Mouse (Mus musculus): ENCODE data around the gene Zfp616. TPM values are rescaled to one million over a fixed set of nuclear protein-coding genes. Genes with fewer than 3 reads are reported as not detected.

Gene Zfp616
- not detected in 2 replicates for polyA plus RNA-seq (2015; fragmentation: Nextera tagmentation; extraction: Ambion mirVana)

DNA sequence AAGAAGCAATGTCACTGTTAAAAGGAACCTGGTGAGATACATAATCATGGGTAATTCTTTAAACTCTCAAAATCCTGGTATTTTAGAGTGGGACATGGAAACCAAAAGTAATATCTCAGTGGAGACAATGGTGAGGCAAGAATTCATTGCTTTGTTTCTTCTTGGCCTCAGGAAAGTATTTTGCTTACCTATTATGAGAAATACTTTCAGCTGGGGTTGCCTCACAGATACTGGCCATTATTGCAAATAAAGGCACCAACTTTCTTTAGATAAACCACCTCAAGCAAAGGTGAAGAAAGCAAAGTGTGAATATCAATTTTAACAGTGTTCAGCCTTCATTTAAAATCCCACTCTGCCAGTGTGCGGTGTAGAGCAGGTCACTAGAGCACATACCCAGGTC is at the start of gene Zfp616:
Gene Zfp616, plus strand, starts transcription at position 301 of the 400 bp plus-strand sequence.
- Histone ChIP-seq H3K9me3 (ENCODE audit: control insufficient read depth) (no peaks in the 10 kb centered on the region), H3K4me1 (replicated peaks; ENCODE audit: control insufficient read depth, insufficient read depth, low read length) (no peaks in the 10 kb centered on the region), H3K4me2 (replicated peaks; ENCODE audit: low read depth) (no peak within 1 kb of the TSS), H3K27ac (ENCODE audit: low read depth, low read length) (no peak within 1 kb of the TSS), H3K4me3 (ENCODE audit: low read depth, low read length) (no peak within 1 kb of the TSS), H3K36me3 (ENCODE audit: control insufficient read depth, insufficient read depth) (no peaks in the 10 kb centered on the region), H3K27me3 (replicated peaks; ENCODE audit: control insufficient read depth, insufficient read depth, low read length) (no peaks in the 10 kb centered on the region), H3K9ac (ENCODE audit: low read depth, low read length) (no peak within 1 kb of the TSS)
- WGBS = 90% methylated on average over 1 of the region's 1 CpGs
- no peak for TF ChIP-seq CTCF (IDR thresholded peaks at IDR 0.05; ENCODE audit: low read depth)
- no peak for ATAC-seq

DNA sequence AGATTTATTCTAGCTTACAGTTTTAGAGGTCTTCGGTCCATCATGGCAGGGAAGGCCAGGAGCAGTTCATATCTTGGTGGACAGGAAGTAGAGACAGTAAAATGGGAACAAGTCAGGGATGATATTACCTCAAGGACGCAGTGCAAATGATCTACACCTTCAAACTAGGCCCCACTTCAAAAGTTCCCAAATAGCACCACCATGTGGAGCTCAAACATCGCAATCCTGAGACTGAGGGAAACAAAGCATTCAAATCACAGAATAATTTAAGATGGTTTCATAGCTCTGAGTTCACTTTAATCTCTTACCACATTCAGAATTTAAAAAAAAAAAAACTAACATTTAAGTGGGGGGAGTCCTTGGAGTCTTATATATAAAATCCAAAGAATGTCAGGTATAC is 18.4 kb upstream of the Zfp616 start:
- H3K9ac ChIP-seq (ENCODE audit: low read depth, low read length) = no peak overlapping the region
- no peaks in the 10 kb centered on the region for H3K9me3 ChIP-seq (ENCODE audit: control insufficient read depth)
- no peak overlapping the region for H3K4me2 ChIP-seq (replicated peaks; ENCODE audit: low read depth)
- no peak overlapping the region for H3K27ac ChIP-seq (ENCODE audit: low read depth, low read length)
- no peaks in the 10 kb centered on the region for H3K27me3 ChIP-seq (replicated peaks; ENCODE audit: control insufficient read depth, insufficient read depth, low read length)
- no peak for TF ChIP-seq CTCF (IDR thresholded peaks at IDR 0.05; ENCODE audit: low read depth)
- no peak overlapping the region for H3K4me3 ChIP-seq (ENCODE audit: low read depth, low read length)
- H3K36me3 ChIP-seq (ENCODE audit: control insufficient read depth, insufficient read depth) = no peaks in the 10 kb centered on the region
- H3K4me1 ChIP-seq (replicated peaks; ENCODE audit: control insufficient read depth, insufficient read depth, low read length) = no peaks in the 10 kb centered on the region
- no peak for ATAC-seq
- 66% methylated on average over 3 of the region's 3 CpGs for WGBS

DNA sequence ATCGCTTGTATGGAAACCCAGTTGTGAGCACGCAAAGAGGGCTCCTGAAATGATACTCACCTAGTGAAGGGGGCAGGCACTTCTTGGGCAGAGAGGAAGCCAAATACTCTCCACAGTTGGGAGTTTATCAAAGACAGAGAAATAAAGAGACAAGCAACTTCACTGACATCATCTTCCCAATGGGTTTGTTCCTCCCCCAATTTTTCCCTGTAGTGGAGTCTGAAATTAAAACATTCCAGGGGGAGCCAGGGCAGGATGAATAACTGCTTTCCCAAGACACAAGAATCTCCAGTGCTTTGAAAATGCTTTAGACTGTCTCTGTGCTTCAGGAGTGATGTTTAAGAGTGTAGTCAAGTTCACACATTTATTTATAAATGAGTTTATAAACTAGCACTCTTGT is 13.3 kb upstream of the Zfp616 start, which contains the start of the genes Olfr139 and Olfr399:
Gene Olfr139, minus strand, starts transcription at position 101 of the 400 bp plus-strand sequence.
Gene Olfr399, minus strand, starts transcription at position 165 of the 400 bp plus-strand sequence.
- Histone ChIP-seq H3K36me3 (ENCODE audit: control insufficient read depth, insufficient read depth) (no peaks in the 10 kb centered on the region), H3K9ac (ENCODE audit: low read depth, low read length) (no peak within 1 kb of the TSS), H3K27ac (ENCODE audit: low read depth, low read length) (no peak within 1 kb of the TSS), H3K4me1 (replicated peaks; ENCODE audit: control insufficient read depth, insufficient read depth, low read length) (no peaks in the 10 kb centered on the region), H3K9me3 (ENCODE audit: control insufficient read depth) (no peaks in the 10 kb centered on the region), H3K27me3 (replicated peaks; ENCODE audit: control insufficient read depth, insufficient read depth, low read length) (no peaks in the 10 kb centered on the region), H3K4me3 (ENCODE audit: low read depth, low read length) (no peak within 1 kb of the TSS), H3K4me2 (replicated peaks; ENCODE audit: low read depth) (no peak within 1 kb of the TSS)
- WGBS = 81% methylated on average over 2 of the region's 2 CpGs
- ATAC-seq = no peak
- no peak for TF ChIP-seq CTCF (IDR thresholded peaks at IDR 0.05; ENCODE audit: low read depth)

DNA sequence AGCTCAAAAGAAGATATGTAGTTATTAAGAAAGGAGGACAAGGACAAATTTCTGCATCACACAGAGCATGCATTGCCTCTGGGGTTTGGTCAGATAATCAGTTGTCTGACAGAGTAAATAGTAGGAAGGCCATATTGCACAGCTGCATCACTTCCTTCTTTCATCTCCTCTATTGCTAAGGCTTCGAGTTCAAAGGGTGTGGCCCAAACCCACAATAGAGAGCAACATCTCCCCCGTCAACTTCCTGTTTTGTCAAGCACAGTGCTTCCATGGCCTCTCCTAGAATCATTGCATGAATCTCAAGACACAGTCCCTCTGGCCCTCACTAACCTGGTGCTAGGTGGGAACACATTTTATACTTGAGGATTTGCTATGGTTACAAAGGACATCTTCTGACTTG is 31.0 kb downstream of the Zfp616 start:
- Histone ChIP-seq H3K36me3 (ENCODE audit: control insufficient read depth, insufficient read depth) (no peaks in the 10 kb centered on the region), H3K9me3 (ENCODE audit: control insufficient read depth) (no peaks in the 10 kb centered on the region), H3K4me1 (replicated peaks; ENCODE audit: control insufficient read depth, insufficient read depth, low read length) (no peaks in the 10 kb centered on the region), H3K9ac (ENCODE audit: low read depth, low read length) (no peak overlapping the region), H3K27me3 (replicated peaks; ENCODE audit: control insufficient read depth, insufficient read depth, low read length) (no peaks in the 10 kb centered on the region), H3K27ac (ENCODE audit: low read depth, low read length) (no peak overlapping the region), H3K4me2 (replicated peaks; ENCODE audit: low read depth) (no peak overlapping the region), H3K4me3 (ENCODE audit: low read depth, low read length) (no peak overlapping the region)
- no peak for ATAC-seq
- 63% methylated on average over 2 of the region's 2 CpGs for WGBS
- TF ChIP-seq CTCF (IDR thresholded peaks at IDR 0.05; ENCODE audit: low read depth) = no peak

DNA sequence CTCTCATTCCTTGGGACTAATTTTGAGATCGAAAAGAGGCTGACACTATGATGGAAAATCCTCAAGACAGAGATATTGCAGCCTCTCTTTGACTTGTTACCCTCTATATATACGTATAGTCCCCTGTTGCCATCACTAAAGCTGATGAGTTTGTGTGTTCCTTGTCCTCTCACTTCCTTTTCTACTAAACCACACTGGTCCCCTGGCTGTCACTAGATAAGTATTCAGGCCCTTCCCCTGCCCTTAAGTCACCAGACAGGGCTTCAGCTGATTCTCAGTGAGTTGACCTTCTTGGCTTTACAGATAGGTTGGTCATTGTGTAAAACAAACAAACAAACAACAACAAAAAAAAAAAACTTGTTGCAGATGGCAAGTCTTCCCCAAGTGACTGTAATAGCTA is 31.8 kb downstream of the Zfp616 start:
- H3K27me3 ChIP-seq (replicated peaks; ENCODE audit: control insufficient read depth, insufficient read depth, low read length) = no peaks in the 10 kb centered on the region
- no peak for TF ChIP-seq CTCF (IDR thresholded peaks at IDR 0.05; ENCODE audit: low read depth)
- no peak overlapping the region for H3K4me3 ChIP-seq (ENCODE audit: low read depth, low read length)
- WGBS = 48% methylated on average over 2 of the region's 2 CpGs
- H3K4me2 ChIP-seq (replicated peaks; ENCODE audit: low read depth) = no peak overlapping the region
- no peak overlapping the region for H3K9ac ChIP-seq (ENCODE audit: low read depth, low read length)
- no peaks in the 10 kb centered on the region for H3K4me1 ChIP-seq (replicated peaks; ENCODE audit: control insufficient read depth, insufficient read depth, low read length)
- H3K36me3 ChIP-seq (ENCODE audit: control insufficient read depth, insufficient read depth) = no peaks in the 10 kb centered on the region
- H3K9me3 ChIP-seq (ENCODE audit: control insufficient read depth) = no peaks in the 10 kb centered on the region
- ATAC-seq = no peak
- no peak overlapping the region for H3K27ac ChIP-seq (ENCODE audit: low read depth, low read length)

DNA sequence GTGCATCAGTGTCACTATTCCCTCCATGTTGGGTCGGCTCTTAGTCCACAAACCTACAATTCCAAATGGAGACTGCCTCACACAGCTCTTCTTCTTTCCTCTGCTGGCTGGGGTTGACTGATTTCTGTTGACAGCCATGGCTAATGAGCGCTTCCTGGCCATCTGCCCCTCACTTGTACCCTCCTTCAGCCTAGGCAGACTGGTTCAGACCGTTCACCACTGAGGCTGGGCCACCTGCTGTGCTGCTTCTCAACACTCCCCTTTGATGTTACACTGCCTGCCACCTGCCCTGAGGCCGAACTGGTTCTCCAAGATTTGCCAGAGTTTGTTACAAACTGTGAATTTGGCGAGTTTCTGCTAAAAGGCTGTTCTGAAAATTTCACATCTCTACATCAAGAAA is 35.3 kb downstream of the Zfp616 start:
- H3K4me1 ChIP-seq (replicated peaks; ENCODE audit: control insufficient read depth, insufficient read depth, low read length) = no peaks in the 10 kb centered on the region
- no peak overlapping the region for H3K4me2 ChIP-seq (replicated peaks; ENCODE audit: low read depth)
- H3K27me3 ChIP-seq (replicated peaks; ENCODE audit: control insufficient read depth, insufficient read depth, low read length) = no peaks in the 10 kb centered on the region
- no peaks in the 10 kb centered on the region for H3K36me3 ChIP-seq (ENCODE audit: control insufficient read depth, insufficient read depth)
- H3K4me3 ChIP-seq (ENCODE audit: low read depth, low read length) = no peak overlapping the region
- WGBS = 33% methylated on average over 5 of the region's 5 CpGs
- no peak for TF ChIP-seq CTCF (IDR thresholded peaks at IDR 0.05; ENCODE audit: low read depth)
- H3K9ac ChIP-seq (ENCODE audit: low read depth, low read length) = no peak overlapping the region
- H3K9me3 ChIP-seq (ENCODE audit: control insufficient read depth) = no peaks in the 10 kb centered on the region
- no peak overlapping the region for H3K27ac ChIP-seq (ENCODE audit: low read depth, low read length)
- ATAC-seq = no peak

DNA sequence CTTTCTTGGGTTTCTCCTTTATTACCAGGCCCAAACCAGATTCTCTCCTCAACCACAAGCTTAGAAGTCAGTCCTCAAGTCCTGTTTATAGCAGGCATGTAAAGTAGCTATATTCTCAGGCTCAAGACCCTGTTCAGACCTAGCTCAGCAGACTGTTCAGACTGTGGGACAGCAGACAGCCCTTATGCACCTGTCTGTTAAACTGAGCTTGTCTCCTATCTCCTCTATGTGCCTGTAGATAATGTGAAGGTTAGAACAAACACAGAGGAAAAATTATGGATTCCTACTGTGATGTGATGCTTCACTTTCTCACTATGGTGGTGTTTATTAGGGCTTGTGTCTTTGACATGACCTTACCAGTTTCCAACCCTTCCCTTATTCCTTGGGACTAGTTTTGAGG is 43.7 kb downstream of the Zfp616 start, which contains the start of gene Olfr401:
Gene Olfr401, plus strand, starts transcription at position 301 of the 400 bp plus-strand sequence.
- H3K9me3 ChIP-seq (ENCODE audit: control insufficient read depth) = no peaks in the 10 kb centered on the region
- no peaks in the 10 kb centered on the region for H3K27me3 ChIP-seq (replicated peaks; ENCODE audit: control insufficient read depth, insufficient read depth, low read length)
- TF ChIP-seq CTCF (IDR thresholded peaks at IDR 0.05; ENCODE audit: low read depth) = no peak
- H3K9ac ChIP-seq (ENCODE audit: low read depth, low read length) = no peak within 1 kb of the TSS
- no peaks in the 10 kb centered on the region for H3K36me3 ChIP-seq (ENCODE audit: control insufficient read depth, insufficient read depth)
- ATAC-seq = no peak
- no peak within 1 kb of the TSS for H3K4me2 ChIP-seq (replicated peaks; ENCODE audit: low read depth)
- H3K27ac ChIP-seq (ENCODE audit: low read depth, low read length) = no peak within 1 kb of the TSS
- H3K4me1 ChIP-seq (replicated peaks; ENCODE audit: control insufficient read depth, insufficient read depth, low read length) = no peaks in the 10 kb centered on the region
- no peak within 1 kb of the TSS for H3K4me3 ChIP-seq (ENCODE audit: low read depth, low read length)

Other genes starting within 250 kb of the Zfp616 start
- gene Olfr393, start 218.5 kb upstream of the Zfp616 start, polyA plus RNA-seq (2015; fragmentation: Nextera tagmentation; extraction: Ambion mirVana) = not detected in 2 replicates
- not detected in 2 replicates for gene Olfr394, start 179.2 kb upstream of the Zfp616 start, polyA plus RNA-seq (2015; fragmentation: Nextera tagmentation; extraction: Ambion mirVana)
- not detected in 2 replicates for gene Olfr395, start 160.7 kb upstream of the Zfp616 start, polyA plus RNA-seq (2015; fragmentation: Nextera tagmentation; extraction: Ambion mirVana)
- not detected in 2 replicates for gene Olfr23, start 133.3 kb upstream of the Zfp616 start, polyA plus RNA-seq (2015; fragmentation: Nextera tagmentation; extraction: Ambion mirVana)
- gene Olfr397, start 109.1 kb upstream of the Zfp616 start, polyA plus RNA-seq (2015; fragmentation: Nextera tagmentation; extraction: Ambion mirVana) = not detected in 2 replicates
- not detected in 2 replicates for gene Olfr398, start 79.5 kb upstream of the Zfp616 start, polyA plus RNA-seq (2015; fragmentation: Nextera tagmentation; extraction: Ambion mirVana)
- not detected in 2 replicates for gene Olfr139, start 13.4 kb upstream of the Zfp616 start, polyA plus RNA-seq (2015; fragmentation: Nextera tagmentation; extraction: Ambion mirVana)
- gene Olfr399, start 13.3 kb upstream of the Zfp616 start, polyA plus RNA-seq (2015; fragmentation: Nextera tagmentation; extraction: Ambion mirVana) = not detected in 2 replicates
- gene Olfr401, start 43.8 kb downstream of the Zfp616 start, polyA plus RNA-seq (2015; fragmentation: Nextera tagmentation; extraction: Ambion mirVana) = not detected in 2 replicates
- not detected in 2 replicates for gene Olfr402, start 83.6 kb downstream of the Zfp616 start, polyA plus RNA-seq (2015; fragmentation: Nextera tagmentation; extraction: Ambion mirVana)
- gene Olfr403, start 116.3 kb downstream of the Zfp616 start, polyA plus RNA-seq (2015; fragmentation: Nextera tagmentation; extraction: Ambion mirVana) = not detected in 2 replicates
- not detected in 2 replicates for gene Olfr43, start 141.4 kb downstream of the Zfp616 start, polyA plus RNA-seq (2015; fragmentation: Nextera tagmentation; extraction: Ambion mirVana)
- gene Olfr406, start 189.9 kb downstream of the Zfp616 start, polyA plus RNA-seq (2015; fragmentation: Nextera tagmentation; extraction: Ambion mirVana) = not detected in 2 replicates
- not detected in 2 replicates for gene Olfr59, start 213.8 kb downstream of the Zfp616 start, polyA plus RNA-seq (2015; fragmentation: Nextera tagmentation; extraction: Ambion mirVana)

Measured in intestine, postnatal 0 days (tissue).